Mouse (Mus musculus) leukemia stem cell, adult 10-12 weeks (primary cell): Measurements from ENCODE around the gene Ccr1l1. TPM values are rescaled to one million over a fixed set of nuclear protein-coding genes. Genes with fewer than 3 reads are reported as not detected.

Source experiments
- polyA plus RNA-seq: library from polyadenylated mRNA; stranded (reverse); fragments of >175 nt; gene quantifications from 2 replicates; pipeline ENCODE4 v1.2.3, GENCODE M21; 2012; ENCODE audit warnings: low replicate concordance

The Ccr1l1 gene
- not detected in 2 replicates for polyA plus RNA-seq

DNA sequence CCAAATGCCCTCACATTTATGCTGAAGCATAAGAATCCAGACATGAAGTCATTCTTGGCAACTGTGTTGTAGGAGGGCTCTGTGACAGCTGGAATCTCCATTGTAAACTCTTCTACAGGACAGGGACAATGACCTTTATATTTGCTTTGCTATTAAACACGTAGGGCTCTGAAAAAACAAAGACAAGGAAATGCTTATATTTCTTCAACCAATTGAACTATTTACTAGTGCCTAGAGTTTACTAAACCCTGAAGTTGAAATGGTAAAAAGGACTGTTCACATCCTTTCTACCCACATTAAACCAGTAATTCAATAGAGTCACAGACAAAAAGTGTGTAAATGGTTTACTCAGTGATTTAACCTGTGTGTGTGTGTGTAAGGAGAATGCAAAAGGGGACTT is at the start of gene Ccr1l1:
Ccr1l1 (minus strand) TSS at position 101 of the 400 bp plus-strand sequence.

DNA sequence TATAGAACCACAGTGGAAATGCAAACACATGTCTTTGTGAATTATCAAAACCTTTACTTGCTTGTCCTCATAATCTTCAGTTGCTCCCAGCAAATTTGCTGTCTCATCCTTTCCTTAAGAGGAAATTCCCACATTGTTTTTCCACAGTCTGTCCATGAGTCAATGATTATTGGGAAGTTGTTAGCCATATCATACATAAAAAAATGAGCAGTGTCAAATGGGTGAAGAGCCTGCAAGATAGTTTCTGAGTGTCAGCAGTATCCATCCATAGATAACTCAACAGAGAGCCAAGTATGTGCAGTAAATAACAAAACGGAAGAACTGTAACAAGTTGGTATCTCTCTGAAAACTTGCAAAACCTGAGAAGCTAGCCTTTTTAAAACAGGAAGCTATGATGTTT is 43.5 kb upstream of the Ccr1l1 start, which contains the start of gene Ccr3:
Ccr3 (plus strand) TSS at position 301 of the 400 bp plus-strand sequence.

DNA sequence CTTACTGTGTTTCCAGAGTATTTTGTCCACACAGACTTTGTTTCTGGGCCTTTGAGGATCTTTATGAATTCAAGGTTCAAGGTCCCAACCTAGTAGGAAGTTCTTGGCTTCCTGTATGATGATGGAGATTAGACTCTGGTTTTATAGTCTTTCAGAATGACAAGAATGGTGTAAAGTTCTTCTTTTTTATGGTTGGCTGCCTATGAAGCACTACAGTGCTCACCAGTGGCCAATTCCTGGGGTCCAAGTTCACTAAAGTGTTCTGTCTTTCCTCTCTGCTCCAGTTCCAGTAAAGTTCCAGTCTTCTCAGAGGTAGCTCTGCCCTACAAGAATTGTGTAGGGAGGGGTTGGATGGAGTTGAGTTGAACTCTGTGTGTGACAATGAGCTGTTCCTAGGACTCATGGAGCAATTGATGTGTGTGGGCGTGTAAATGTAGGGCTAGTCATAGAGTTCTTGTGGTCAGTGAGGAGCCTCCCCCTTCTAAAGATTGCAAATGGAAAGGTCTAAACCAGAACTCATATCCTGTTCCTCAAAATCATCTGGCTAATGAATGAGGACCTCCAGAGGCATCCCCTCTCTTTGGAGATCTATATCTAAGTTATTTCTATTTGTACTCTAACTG is 9.8 kb downstream of the Ccr1l1 start, which contains the start of gene Ccr1:
Ccr1 (minus strand) TSS at position 403 of the 623 bp plus-strand sequence.

Other genes with a start within 250 kb of the Ccr1l1 start
- gene Cxcr6, start 171.9 kb downstream of the Ccr1l1 start, polyA plus RNA-seq, result 0.09 and 0.12 TPM in 2 replicates
- 1.6 and 1.9 TPM in 2 replicates for gene Fyco1, start 126.5 kb downstream of the Ccr1l1 start, polyA plus RNA-seq
- gene Xcr1, start 116.4 kb downstream of the Ccr1l1 start, polyA plus RNA-seq, result 0.05 and 0.13 TPM in 2 replicates
- not detected in 2 replicates for gene Ccr1, start 9.7 kb downstream of the Ccr1l1 start, polyA plus RNA-seq
- gene Ccr3, start 43.6 kb upstream of the Ccr1l1 start, polyA plus RNA-seq, result 0.68 TPM in 1 of 2 replicates, not detected in the other
- gene Ccr2, start 123.5 kb upstream of the Ccr1l1 start, polyA plus RNA-seq, result 0.17 and 0.66 TPM in 2 replicates
- gene Ccr5, start 143.1 kb upstream of the Ccr1l1 start, polyA plus RNA-seq, result 0.32 and 0.92 TPM in 2 replicates